Mouse (Mus musculus): Measurements from ENCODE around the gene Stt3b.

GRCm38 (mm10) chr9:115273095-115273649, 37.0 kb downstream of the Stt3b start:
- TF ChIP-seq POLR2A (IDR thresholded peaks at IDR 0.05; ENCODE audit: insufficient read length, low read depth) (no peak), E2F4 (IDR thresholded peaks at IDR 0.05; ENCODE audit: insufficient read depth) (no peak), MYOD1 (IDR thresholded peaks at IDR 0.05; ENCODE audit: control insufficient read depth in 1 of 3, insufficient read length in 2 of 3, low read depth in 2 of 3) (no peak), CEBPB (IDR thresholded peaks at IDR 0.05; ENCODE audit: insufficient read depth, poor library complexity, severe bottlenecking) (no peak), REST (IDR thresholded peaks at IDR 0.05; ENCODE audit: insufficient read depth, insufficient read length) (no peak), USF1 (IDR thresholded peaks at IDR 0.05; ENCODE audit: low read depth) (no peak), POLR2AphosphoS2 (IDR thresholded peaks at IDR 0.05; ENCODE audit: insufficient read length, low read depth) (no peak), MYOG (IDR thresholded peaks at IDR 0.05; ENCODE audit: control insufficient read depth in 1 of 3, insufficient read depth in 1 of 3, insufficient read length in 2 of 3, low read depth in 2 of 3) (no peak), TCF12 (IDR thresholded peaks at IDR 0.05; ENCODE audit: insufficient read depth, poor library complexity, severe bottlenecking) (no peak)

All from myocyte (in vitro differentiated cells).